Mouse (Mus musculus) bone marrow, adult 2 months (tissue): ENCODE measurements around the gene Zkscan16. TPM values are rescaled to one million over a fixed set of nuclear protein-coding genes. Genes with fewer than 3 reads are reported as not detected.
A peak's percentile ranks its signal among the peaks of the same experiment; 100 is the strongest.

Experiments used
- H3K27ac ChIP-seq: fragments of 200-500 bp; 2 replicates; pipeline ENCODE4 v1.5.1; 2012; ENCODE audit warnings: low read depth, mild to moderate bottlenecking, control low read depth, inconsistent platforms, low read length; ENCODE audit not compliant: control insufficient read depth, poor library complexity, insufficient read depth
- H3K4me1 ChIP-seq: fragments of 200-500 bp; 2 replicates; pipeline ENCODE4 v1.6.1; 2011; ENCODE audit warnings: low read length; ENCODE audit not compliant: control insufficient read depth, insufficient read depth
- H3K4me3 ChIP-seq: fragments of 200-500 bp; replicated peaks from 2 replicates; pipeline ENCODE3; 2011; ENCODE audit warnings: mild to moderate bottlenecking, low read depth, low read length, control low read depth; ENCODE audit not compliant: control insufficient read depth
- CTCF ChIP-seq: fragments of 200-500 bp; IDR thresholded peaks from 2 replicates; pipeline ENCODE4 v1.5.1; 2011; ENCODE audit warnings: low read length, control low read depth; ENCODE audit not compliant: control insufficient read depth, insufficient read depth
- POLR2A ChIP-seq: fragments of 200-500 bp; IDR thresholded peaks from 2 replicates; pipeline ENCODE4 v1.6.1; 2011; ENCODE audit warnings: low read depth, mild to moderate bottlenecking, control low read depth, low read length, borderline replicate concordance; ENCODE audit not compliant: control insufficient read depth
- WGBS: fragments of 180-500 bp; shearing (Covaris S2); methylation state at CpG from one replicate; pipeline ENCODE4 v1.1.7; 2018; 5-methylcytosine and 5-hydroxymethylcytosine counted together
- polyA plus RNA-seq: library from polyadenylated mRNA; stranded (reverse); fragments of >200 nt; gene quantifications from 2 replicates; pipeline ENCODE4 v1.2.4, GENCODE M21; 2011; ENCODE audit warnings: low replicate concordance; ENCODE audit not compliant: missing spikeins, insufficient read depth, insufficient read length

Zkscan16 gene
- polyA plus RNA-seq, 1 experiment = not detected

- WGBS = 80% methylated on average over 5 of the region's 5 CpGs
- H3K4me3 ChIP-seq = no peak overlapping the region
- H3K27ac ChIP-seq = no peak overlapping the region
- no peak for TF ChIP-seq CTCF
- TF ChIP-seq POLR2A = no peak
- no peaks in the 10 kb centered on the region for H3K4me1 ChIP-seq
Measured at GRCm38 (mm10) chr4:58997081-58997480, 53.7 kb downstream of the Zkscan16 start.

- TF ChIP-seq CTCF (no peak), POLR2A (no peak)
- no peak overlapping the region for H3K4me3 ChIP-seq
- WGBS = 70% methylated on average over 1 of the region's 1 CpGs
- no peak overlapping the region for H3K27ac ChIP-seq
- H3K4me1 ChIP-seq = no peaks in the 10 kb centered on the region
Measured at GRCm38 (mm10) chr4:58998688-58999087, 55.3 kb downstream of the Zkscan16 start.

- WGBS = 2% methylated on average over 2 of the region's 2 CpGs
- Histone ChIP-seq H3K4me1 (no peaks in the 10 kb centered on the region), H3K4me3 (no peak overlapping the region), H3K27ac (no peak overlapping the region)
- TF ChIP-seq POLR2A (no peak), CTCF (peak; percentile 90)
Measured at GRCm38 (mm10) chr4:58999686-59000085, 56.3 kb downstream of the Zkscan16 start.

- Histone ChIP-seq H3K4me3 (no peak overlapping the region), H3K4me1 (no peaks in the 10 kb centered on the region), H3K27ac (no peak overlapping the region)
- WGBS = 3% methylated on average over 2 of the region's 2 CpGs
- TF ChIP-seq POLR2A = no peak
- peak; percentile 52 for TF ChIP-seq CTCF
Measured at GRCm38 (mm10) chr4:59000614-59001013, 57.2 kb downstream of the Zkscan16 start.

- peak within 1 kb of the TSS; percentile 81 for H3K27ac ChIP-seq
- WGBS = under 1% methylated on average over 89 of the region's 89 CpGs
- TF ChIP-seq POLR2A (peak; percentile 78; the same call in 1 of the 2 replicates), CTCF (no peak)
- H3K4me1 ChIP-seq = peaks cover 4% of the 10 kb centered on the region; the same call in 1 of the 2 replicates
- peak within 1 kb of the TSS; percentile 79 for H3K4me3 ChIP-seq
Measured at GRCm38 (mm10) chr4:59002948-59003805, 59.7 kb downstream of the Zkscan16 start, which contains the start of gene Gm20503. Gene Gm20503, plus strand, starts transcription at chr4:59003210.

- 36% methylated on average over 7 of the region's 7 CpGs for WGBS
- TF ChIP-seq POLR2A (no peak), CTCF (no peak)
- Histone ChIP-seq H3K4me3 (peak overlapping the region; percentile 79), H3K4me1 (peaks cover 6% of the 10 kb centered on the region; the same call in 1 of the 2 replicates), H3K27ac (no peak overlapping the region)
Measured at GRCm38 (mm10) chr4:59003806-59004200, 60.4 kb downstream of the Zkscan16 start.

GRCm38 (mm10) chr4:59006211-59006610, 62.8 kb downstream of the Zkscan16 start:
- peaks cover 9% of the 10 kb centered on the region for H3K4me1 ChIP-seq
- TF ChIP-seq CTCF (no peak), POLR2A (no peak)

GRCm38 (mm10) chr4:59007016-59007415, 63.6 kb downstream of the Zkscan16 start:
- 51% methylated on average over 6 of the region's 6 CpGs for WGBS
- TF ChIP-seq POLR2A = no peak
- peaks cover 11% of the 10 kb centered on the region for H3K4me1 ChIP-seq

More at GRCm38 (mm10) chr4:59006211-59006610, 62.8 kb downstream of the Zkscan16 start:
- 53% methylated on average over 8 of the region's 8 CpGs for WGBS
- H3K4me3 ChIP-seq = no peak overlapping the region
- H3K27ac ChIP-seq = no peak overlapping the region

More at GRCm38 (mm10) chr4:59007016-59007415, 63.6 kb downstream of the Zkscan16 start:
- Histone ChIP-seq H3K27ac (no peak overlapping the region), H3K4me3 (no peak overlapping the region)

Other genes with a start within 250 kb of the Zkscan16 start
- not detected in 2 replicates for gene Olfr267, start 155.9 kb upstream of the Zkscan16 start, polyA plus RNA-seq
- gene Ecpas, start 30.9 kb upstream of the Zkscan16 start, polyA plus RNA-seq = 18.1 and 33.4 TPM in 2 replicates
- 5.9 and 12.4 TPM in 2 replicates for gene Ptgr1, start 43.5 kb downstream of the Zkscan16 start, polyA plus RNA-seq
- 6.9 and 7.3 TPM in 2 replicates for gene Dnajc25, start 51.4 kb downstream of the Zkscan16 start, polyA plus RNA-seq
- gene Gm20503, start 59.6 kb downstream of the Zkscan16 start, polyA plus RNA-seq = 16.2 TPM in 1 of 2 replicates, not detected in the other
- 8.4 and 20.3 TPM in 2 replicates for gene Gng10, start 91.5 kb downstream of the Zkscan16 start, polyA plus RNA-seq
- not detected in 2 replicates for gene AI481877, start 195.4 kb downstream of the Zkscan16 start, polyA plus RNA-seq
- 17.5 and 18.7 TPM in 2 replicates for gene Ugcg, start 245.6 kb downstream of the Zkscan16 start, polyA plus RNA-seq